Mouse (Mus musculus) cerebellum, adult (tissue): ENCODE measurements around the gene Slc35a5.

Experiments used
- ATAC-seq: cut with Nextera tagmentation; 2 replicates; pipeline ENCODE4 v1.9.2; 2017; ENCODE audit warnings: mild to moderate bottlenecking, moderate library complexity, mixed read lengths; ENCODE audit not compliant: insufficient number of reproducible peaks, low FRiP score, low TSS enrichment

Gene Slc35a5

GRCm38 (mm10) chr16:45158522-45159388 lies at the start of gene Slc35a5, which contains the start of gene Atg3:
Slc35a5 (minus strand) TSS chr16:45158706.
Atg3 (plus strand) TSS chr16:45158785.
- peak; percentile 88 for ATAC-seq

DNA sequence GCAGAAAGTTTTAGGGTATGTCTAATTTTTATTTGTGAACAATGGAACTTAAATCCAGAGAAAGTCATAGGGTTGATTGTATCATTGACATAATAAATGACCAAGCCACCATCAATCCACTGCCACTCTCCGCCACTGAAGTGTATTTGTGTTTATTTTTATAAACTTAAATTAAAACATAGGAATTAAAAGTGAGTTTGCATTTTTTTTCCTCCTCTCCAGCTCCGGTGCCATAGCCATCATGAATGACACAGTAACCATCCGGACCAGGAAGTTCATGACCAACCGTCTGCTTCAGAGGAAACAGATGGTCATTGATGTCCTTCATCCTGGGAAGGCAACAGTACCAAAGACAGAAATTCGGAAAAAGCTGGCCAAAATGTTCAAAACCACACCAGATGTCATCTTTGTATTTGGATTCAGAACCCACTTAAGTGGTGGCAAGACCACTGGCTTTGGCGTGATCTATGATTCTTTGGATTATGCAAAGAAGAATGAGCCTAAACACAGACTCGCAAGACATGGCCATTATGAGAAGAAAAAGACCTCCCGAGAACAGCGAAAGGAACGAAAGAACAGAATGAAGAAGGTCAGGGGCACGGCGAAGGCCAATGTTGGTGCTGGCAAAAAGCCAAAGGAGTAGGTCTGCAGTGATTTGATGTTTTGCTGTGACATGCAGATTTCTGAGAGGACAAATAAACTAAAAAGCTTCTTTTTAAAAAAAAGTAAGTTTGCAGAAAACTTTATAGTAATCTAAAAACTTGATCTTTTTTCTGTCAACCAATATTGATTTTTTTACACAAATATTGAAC lies 46.6 kb upstream of the Slc35a5 start:
- no peak for ATAC-seq

DNA sequence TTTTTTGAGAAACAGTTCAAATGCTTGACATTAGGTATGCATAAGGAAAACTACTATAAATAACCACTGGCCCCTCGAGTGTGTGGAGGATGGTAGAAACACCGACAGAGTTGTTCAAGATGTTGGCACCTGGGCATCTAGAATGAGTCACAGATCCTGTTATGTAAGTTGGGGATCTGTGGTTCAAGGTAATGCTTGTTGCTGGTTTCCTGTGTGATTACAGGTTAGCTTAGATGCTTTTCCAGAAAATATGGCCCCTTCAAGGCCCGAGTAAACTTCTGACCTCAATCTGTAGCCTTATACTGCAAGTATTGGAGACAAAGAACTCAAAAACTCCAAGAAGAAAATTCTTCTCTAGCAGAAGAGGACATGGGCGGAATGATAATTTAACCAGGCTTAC lies 45.9 kb upstream of the Slc35a5 start:
- no peak for ATAC-seq

GRCm38 (mm10) chr16:45201395-45201794 lies 42.9 kb upstream of the Slc35a5 start:
- no peak for ATAC-seq

DNA sequence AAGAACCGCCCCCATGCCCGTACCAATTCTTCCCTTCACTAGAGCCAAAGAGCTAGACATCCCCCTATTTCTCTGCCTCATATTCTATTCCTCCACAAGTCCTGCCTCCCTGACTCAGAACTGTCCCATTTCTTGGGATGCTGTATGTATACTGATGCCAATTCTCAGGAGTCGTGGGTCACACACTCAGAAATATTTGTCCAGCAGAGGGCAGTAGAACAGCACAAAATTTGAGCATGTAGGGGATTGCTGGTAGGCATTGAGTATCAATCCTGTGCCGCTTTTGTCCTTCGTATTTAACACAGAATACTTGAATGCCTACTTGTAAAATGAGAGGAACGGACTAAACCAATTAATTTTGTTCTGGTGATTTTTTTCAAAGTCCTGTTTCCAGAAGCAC lies 38.3 kb upstream of the Slc35a5 start:
- ATAC-seq: peak; percentile 74

DNA sequence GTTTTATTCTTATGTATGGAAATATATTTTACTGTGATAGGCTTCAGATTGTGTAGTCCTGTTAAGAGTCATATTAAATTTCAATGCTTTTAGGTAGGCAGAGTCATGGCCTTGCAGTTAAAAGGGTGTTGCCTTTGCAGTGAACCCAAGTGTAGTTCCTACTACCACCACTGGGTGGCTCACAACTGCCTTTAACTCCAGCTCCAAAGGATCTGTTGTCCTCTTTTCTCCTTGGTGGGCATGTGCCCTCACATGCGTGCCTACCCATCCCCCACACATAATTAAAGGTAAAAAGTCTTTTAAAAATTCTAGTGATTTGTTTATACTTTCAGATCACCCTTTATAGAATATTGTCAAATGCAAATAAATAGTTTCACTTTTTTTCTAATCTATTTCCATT lies 34.1 kb upstream of the Slc35a5 start:
- ATAC-seq: peak; percentile 81

DNA sequence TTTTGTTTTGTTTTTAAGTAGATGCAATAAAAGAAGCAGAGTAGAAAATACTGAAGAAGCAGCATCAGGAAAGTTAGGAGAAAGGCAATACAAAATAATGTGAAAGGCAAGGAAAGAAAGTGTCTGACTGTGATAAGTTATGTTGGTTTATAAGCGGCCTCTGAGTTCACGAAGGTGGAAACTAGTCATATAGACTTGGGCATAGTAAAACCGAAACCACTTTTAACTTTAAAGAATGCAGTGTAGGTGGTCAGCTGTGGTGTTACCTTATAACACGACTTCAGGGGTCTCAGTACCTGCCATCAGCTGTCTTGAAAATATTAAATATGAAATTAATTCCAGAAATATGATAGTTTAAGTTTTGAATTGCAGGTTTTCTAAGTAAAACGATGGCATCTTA lies 23.3 kb upstream of the Slc35a5 start:
- no peak for ATAC-seq

- no peak for ATAC-seq
Measured at GRCm38 (mm10) chr16:45178552-45178951, 20.0 kb upstream of the Slc35a5 start.

DNA sequence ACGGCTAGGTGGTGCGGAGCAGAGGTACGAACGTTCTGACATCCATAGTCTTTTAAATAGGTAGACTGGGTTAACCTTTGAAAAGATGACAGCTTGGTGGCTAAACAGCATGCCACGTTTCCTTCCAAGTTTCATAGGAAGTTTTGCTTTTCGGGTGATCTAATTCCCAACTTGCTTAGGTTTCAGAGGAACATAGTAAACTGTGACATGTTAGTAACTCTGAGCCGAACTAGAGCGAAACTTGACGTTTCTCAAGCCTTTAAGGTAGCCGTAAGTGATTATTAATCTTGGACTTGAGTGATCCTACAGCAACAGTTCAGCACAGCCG lies 847 bp upstream of the Slc35a5 start:
- no peak for ATAC-seq

DNA sequence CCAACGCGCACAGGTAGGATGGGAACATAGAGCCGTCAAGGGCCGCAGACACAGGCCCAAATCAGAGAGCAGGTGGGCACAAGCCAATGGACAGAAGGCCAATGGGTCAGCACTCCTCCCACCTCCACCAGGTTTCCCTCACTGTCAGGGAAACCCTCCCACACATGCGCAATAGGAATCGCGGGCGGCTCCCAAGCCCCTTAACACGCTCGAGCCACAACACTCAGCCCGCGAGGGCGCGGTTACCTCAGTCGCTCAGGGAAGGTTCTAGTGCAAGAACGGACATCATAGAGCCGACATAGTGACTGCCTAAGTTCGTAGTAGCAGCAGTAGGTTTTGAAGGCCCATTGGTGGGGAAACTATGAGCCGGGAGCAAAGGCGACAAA lies 377 bp downstream of the Slc35a5 start:
- peak; percentile 73 for ATAC-seq

- ATAC-seq: no peak
Measured at GRCm38 (mm10) chr16:45154741-45155250, 3.7 kb downstream of the Slc35a5 start.

GRCm38 (mm10) chr16:45148488-45149082 lies 9.9 kb downstream of the Slc35a5 start:
- ATAC-seq: no peak

GRCm38 (mm10) chr16:45145119-45145518 lies 13.4 kb downstream of the Slc35a5 start:
- ATAC-seq: no peak

DNA sequence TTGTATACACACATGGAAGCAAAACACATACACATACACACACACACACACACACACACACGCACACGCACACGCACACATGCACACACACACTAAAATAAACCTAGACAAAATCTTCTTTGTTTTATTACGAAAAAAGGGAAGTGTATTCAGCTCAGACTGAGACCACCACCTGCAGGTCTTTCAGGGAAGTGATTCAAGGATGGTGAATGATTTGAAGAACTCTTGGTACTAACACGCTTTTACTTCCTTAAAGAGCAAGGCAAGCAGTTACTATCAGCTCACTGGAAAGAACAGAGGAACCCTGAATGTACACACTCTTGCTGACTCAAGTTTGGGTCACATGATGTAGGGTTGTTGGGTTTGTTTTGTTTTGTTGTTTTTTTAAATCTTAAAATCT lies 15.9 kb downstream of the Slc35a5 start:
- no peak for ATAC-seq

DNA sequence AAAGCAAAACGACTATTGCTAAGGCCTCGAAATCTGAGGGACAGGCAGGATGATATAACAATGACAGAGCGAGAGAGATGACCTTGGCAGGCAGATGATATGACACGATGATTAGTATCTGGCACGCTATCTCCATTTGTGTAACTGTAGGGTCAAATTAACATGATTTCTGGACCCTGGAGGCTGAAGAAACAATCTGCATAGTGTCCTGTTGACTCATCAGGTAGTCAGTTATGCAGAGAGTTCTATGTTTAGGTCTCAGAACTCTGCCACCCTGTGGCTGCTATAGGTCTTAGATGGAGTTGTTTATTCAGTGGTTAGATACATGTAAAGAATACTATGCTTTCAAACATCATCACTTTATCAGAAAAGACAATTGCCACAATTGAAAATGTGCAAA lies 16.8 kb downstream of the Slc35a5 start:
- ATAC-seq: no peak

DNA sequence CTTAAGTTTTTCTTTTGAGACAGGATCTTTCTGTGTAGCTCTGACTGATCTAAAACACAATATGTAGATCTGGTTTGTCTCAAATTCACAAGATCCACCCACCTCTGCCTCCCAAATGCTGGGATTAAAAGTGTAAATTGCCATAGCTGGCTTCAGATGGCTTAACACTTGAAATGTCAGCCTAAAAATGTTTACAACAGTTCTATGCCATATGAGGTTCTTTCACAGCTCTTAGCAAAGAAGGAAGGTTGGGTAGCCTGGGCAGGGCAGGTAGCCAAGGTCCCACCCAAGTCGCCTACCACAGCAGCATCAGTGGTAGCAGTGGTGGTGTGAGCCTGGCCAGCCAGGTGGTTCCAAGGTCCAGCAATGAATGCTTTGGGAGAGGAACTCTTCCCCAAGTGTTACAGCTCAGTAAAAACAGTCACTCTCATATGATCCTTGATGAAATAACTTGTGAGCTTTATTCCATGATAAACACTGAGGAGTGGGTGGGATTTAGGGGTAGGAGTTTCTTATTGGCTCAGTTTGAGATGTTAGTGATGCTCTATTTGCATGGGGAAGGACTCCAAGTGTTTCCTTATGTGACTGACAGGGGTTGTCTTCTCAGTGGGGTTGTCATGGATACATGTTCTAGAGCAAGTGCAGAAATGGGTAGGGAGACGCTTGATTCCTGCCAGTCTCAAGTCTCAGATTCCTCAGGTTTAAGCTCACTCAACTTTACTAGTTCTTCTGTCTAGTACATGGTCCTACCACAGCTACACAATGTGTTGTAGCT lies 30.4 kb downstream of the Slc35a5 start:
- ATAC-seq: no peak

- no peak for ATAC-seq
Measured at GRCm38 (mm10) chr16:45124230-45125203, 34.0 kb downstream of the Slc35a5 start.

DNA sequence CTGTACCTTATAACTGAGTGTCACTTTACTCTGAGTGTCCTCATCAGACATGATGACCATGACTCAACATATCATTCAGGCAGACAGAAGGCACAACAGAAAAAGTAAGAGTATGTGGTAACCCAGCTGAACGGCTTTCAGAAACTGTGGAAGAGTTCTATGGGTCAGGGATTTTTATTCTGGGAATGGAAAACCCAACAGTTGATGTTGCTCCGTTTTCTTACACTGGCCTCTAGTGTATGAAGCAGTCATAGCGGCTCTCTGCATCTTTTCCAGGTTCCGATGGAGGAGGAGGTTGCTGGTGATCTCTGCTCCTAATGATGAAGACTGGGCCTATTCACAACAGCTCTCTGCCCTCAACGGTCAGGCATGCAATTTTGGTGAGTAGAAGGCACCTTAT lies 35.9 kb downstream of the Slc35a5 start:
- ATAC-seq: no peak

DNA sequence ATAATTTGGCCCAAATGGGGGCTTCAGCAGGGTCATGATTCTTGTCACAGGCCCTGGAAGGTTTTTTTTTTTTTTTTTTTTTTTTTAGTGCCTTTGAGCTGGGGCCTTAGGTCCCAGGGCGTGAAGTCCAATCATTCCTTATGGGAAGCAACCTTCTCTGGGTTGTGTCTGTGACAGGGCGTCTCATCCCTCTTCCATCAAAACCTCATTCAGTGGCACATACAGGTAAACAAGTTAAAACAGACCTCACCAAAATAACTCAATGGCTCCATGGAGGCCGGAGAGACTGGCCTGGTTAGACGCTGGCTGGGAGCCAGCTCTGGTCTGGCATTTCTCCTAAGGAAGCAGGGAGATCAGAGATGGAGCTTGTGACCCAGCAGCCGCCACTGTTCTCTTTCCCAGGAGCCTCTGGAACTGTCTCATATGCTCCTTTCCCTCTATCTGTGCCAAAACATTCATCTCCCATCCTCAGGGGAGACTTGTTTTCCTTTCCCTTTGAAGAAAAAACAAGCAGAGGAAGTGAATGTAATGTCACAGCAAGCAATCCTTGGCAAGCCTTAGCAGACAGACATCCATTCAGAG lies 37.6 kb downstream of the Slc35a5 start:
- ATAC-seq: peak; percentile 64
